Mouse (Mus musculus) olfactory bulb, adult 2 months (tissue): ENCODE data around the gene Pemt.

Experiments used
- CTCF ChIP-seq: fragments of 200-500 bp; IDR thresholded peaks from 2 replicates; pipeline ENCODE4 v1.5.1; 2012; ENCODE audit warnings: low read depth, mild to moderate bottlenecking, low read length, moderate library complexity; ENCODE audit not compliant: insufficient read depth
- POLR2A ChIP-seq: fragments of 200-500 bp; IDR thresholded peaks from 2 replicates; pipeline ENCODE4 v1.6.1; 2012; ENCODE audit warnings: mild to moderate bottlenecking, low read depth, low read length, moderate library complexity; ENCODE audit not compliant: insufficient read depth

- TF ChIP-seq POLR2A (no peak), CTCF (no peak)
Measured at GRCm38 (mm10) chr11:59948401-59948767, 97.9 kb downstream of the Pemt start.
